Mouse (Mus musculus) gastrocnemius, postnatal 25 days (tissue): Measurements from ENCODE around the gene Adgrb2. TPM values are rescaled to one million over a fixed set of nuclear protein-coding genes. Genes with fewer than 3 reads are reported as not detected.

Source experiments
- DNase-seq: peaks from one replicate; pipeline ENCODE4 v3.0.0; 2022
- total RNA-seq, 2 experiments: library from RNA; stranded (reverse); gene quantifications; 1 replicate in 1 of 2; 2 replicates in 1 of 2; pipeline ENCODE4 v1.2.3; 2021

Adgrb2 gene
- total RNA-seq, 2 experiments from 2014 or later: 0.54 to 0.56 TPM

DNA sequence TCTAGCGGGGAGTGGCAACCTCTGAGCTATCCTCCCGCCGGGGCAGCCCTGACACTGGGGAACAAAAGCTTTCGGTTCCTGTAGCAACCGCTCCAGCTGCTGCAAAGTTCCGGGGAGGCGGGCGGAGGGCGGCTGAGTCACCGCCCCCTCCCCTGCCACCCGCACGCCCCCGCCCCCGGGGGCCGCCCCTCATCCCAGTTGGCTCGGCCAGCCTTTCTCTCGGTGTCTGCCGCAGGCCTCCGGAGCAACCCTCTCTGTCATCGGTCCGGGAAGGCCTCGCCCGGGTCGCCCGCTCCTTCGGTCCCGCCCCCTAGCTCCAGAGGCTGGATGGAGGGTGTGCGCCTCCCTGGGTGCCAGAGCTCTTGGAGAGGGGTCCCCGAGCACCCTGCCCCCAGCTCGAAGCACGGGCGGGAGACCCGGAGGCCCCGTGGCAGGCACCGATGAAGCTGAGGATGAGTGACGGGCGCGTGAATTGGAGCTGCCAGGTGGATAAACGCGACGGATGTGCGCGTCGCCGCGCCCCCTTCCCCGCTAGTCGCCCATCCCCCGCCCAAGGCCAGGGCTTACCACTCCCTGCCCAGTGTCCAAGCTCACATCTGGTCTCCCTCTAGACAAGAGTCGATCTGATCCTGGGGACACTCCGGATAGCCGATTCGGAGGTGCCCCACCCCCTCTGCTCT is 3.3 kb downstream of the Adgrb2 start:
- peak; percentile 48 for DNase-seq

DNA sequence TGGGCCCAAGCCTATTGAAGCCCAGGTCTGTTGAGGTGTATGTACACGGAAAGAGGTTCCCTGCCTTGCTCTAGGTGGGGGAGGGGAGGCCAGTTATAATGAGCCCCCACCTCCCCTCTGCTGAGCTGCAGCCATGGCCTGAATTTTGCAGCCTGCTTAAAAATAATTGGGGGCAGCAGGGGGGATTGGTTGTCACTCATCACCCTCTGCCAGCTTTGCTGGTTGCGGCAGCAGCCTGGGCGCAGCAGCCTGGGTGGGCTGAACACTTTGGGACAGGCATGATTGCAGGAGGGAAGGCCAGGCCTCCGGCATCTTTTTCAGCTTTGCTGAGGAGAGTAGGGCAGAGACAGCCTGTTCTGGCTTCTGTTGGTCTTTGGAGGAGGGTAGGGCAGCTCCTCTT is 5.3 kb downstream of the Adgrb2 start:
- no peak for DNase-seq

DNA sequence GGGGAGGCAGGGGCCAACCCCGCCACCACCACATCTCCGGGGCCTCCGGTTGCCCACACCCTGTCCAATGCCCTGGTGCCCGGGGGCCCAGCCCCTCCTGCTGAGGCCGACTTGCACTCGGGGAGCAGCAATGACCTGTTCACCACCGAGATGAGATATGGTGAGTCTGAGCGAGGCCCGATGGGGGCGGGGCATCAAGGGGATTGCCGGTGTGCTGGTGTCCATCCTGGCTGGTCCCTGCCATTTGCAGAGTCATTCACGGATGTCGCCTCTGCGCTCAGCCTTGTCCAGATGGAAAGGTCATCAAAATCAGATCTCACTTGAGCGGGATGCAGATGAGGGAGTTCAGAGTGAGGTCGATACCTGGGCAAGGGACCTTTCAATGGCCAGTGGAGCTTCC is 8.1 kb downstream of the Adgrb2 start:
- DNase-seq: no peak

DNA sequence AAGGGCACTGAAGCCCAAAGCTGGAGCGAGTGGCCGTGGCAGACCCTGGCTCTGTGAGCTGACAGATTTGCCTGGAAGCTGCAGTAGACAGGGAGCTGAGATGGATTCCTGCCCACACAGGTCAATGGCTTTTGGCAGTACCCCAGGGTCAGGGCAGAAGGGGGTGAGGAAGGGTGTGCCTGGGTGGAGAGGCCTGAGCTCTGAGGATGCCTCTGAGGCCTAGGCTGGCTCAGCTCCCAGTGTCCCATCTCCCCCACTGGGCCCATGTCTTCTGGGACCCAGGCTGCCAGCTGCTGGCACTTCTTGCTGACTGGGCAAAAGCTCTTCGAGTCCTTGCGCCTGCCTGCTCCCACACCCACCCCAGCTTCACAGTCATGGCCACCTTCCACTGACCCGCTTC is 8.5 kb downstream of the Adgrb2 start:
- no peak for DNase-seq

DNA sequence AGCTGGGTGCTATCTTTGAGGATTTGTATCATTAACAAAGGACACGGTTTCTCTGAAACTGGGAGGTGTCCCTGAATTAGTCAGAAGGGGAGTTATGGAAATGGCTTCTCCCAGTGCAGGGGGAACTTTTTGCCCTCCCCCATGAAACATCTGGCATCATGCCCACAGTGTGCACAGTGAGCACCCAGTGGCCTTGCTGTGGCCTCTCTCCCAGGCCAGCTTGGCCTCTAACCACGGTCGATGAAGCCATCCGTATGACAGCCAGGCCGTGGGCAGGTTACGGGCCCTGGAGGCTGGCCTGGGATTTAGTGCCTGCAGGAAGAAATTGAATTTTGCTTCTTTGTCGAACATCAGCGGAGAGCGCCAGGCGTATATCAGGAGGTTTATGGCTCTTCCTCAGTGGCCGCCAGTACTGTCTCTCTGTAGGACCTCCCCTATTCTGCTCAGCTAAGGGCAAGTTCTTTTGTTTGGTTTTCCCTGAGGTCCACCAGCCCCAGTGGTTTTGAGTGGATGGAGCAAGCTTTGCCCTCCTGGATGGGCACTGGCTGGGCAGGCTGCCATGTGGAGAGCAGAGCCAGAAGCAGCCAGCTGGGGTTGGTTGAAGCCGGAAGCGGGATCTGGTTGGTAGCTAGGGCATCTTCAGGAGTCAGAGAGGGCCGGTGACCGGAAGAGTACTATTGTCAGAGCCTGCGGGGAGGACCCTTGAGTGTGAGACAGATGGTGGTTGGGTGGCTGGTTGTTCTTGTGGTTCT is 9.4 kb downstream of the Adgrb2 start:
- DNase-seq: no peak

DNA sequence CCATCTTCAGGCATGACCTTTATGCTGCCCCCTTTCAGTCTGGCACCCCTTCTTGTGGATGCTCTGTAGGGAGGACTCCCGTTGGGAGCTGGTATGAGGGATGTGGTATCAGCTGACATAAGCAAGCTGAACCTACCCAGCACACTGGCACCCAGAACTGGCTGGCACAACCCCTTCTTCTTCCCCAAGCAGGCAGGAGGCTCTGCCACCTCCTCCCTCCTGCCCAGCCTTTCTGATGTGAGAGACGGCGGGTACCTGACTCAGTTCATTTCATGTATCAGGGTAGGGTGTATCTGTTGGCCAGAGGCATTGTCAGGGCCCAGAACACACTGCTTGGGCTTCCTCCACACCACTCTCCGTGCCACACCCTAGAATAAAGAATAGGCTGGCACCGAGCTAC is 10.1 kb downstream of the Adgrb2 start:
- DNase-seq: no peak

DNA sequence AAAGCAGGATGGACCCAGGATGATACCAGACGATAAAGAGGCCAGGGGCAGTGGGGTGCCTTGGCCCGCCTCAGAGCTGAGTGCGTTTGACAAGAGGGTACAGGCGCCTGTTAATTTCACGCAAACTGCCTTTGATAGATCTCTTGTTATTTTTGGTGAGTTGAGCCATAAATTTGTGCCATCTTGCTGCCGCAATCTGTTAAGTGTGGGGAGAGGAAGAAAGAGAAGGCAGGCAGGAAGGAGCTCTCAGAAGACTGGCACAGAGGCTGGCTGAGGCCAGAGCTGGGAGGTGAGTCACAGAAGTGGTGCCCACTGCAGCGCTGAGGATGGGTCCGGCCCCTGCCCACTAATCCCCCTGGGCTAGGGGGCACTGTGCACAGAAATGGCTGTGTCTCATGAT is 10.6 kb downstream of the Adgrb2 start:
- DNase-seq: no peak

DNA sequence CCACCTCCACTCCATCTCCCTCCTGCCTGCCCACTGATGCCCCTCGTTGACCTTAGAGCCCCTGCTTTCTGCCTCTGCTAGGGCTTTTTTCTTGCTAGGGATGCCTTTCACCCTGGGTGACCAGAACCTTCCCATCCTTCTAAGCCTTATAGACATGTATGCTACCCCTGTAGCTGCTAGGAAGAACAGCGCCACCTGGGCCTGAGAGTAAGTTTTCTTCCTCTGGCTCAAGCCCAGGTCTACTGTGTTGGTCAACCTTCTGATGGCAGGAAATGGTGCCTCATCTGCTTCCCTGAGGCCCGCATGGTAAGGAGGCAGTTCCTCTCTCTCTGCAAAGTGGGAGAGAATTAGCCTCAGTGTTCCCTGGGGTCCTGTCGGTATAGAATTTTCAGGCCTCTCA is 11.3 kb downstream of the Adgrb2 start:
- DNase-seq: no peak

DNA sequence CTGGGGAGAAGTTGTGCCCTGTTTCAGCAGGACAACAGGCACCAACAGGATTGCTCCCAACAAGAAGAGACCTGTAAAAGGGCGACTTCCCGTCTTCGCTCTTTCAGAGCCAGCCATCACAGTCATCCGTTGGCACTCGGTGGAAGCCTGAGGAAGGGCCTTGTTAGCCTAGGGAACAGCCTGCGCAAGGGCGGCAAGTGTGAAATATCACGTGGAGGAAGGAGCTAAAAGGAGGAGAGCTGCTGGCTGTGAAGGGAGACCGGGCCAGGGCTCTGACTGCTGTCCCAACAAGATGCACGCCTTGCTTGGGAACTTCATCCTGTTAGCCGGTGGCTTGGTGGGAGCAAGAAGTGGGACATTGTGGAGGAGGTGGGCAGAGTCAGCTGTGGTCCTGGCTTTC is 13.5 kb downstream of the Adgrb2 start:
- no peak for DNase-seq

DNA sequence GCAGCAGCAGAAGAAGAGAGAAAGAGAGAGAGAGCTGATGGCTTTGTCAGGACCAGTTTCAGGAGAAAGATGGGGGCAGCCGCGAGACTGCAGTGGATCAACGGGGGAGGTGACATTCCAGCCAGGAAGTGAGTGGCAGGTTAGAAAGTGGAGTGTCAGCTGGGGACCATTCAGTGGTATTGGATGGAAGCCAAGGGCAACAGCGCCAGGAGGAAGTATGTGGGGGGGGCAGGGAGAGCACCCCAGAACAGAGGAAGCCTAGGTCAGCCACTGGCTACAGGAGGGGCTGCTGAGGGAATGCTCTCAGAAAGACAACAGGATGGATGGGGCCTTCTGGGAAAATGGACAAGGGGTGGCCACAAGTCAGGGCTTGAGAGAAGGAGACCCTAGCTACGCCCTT is 17.0 kb downstream of the Adgrb2 start:
- DNase-seq: no peak

DNA sequence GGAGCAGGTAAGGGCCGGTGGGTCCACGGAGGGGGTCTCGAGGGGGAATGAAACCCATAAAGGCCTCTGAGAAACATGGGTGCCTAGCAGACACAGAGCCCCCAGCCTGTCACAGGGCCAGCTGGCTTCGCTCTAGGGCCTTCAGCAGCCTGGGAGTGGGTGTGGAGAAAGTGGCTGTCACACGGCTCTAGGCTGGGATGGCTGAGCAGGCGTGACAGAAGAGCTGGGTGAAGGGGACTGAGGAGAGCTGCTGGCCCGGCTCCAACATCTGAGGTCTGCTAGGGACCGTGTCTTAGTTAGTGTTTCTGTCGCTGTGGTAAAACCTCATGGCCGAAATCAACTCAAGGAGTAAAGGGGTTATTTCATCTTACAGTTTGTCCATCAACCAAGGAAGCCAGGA is 17.5 kb downstream of the Adgrb2 start:
- no peak for DNase-seq

DNA sequence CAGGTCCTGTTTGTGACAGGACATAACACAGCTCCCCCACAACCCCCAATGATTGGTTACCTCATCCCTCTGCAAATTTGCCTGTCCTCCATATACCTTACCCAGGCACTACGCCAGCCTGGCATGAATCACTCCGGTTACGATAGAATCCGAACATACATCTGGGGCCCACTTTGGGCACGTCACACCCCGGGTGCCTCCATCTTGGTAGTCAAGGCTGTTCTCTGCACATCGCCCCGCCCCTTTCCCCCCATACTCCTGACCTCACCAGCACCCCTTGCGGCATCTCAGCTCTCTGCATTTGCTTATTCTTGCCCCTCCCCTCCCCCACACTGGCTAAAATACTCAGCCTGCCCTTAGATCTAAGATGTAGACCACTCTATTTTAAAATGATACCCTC is 20.9 kb downstream of the Adgrb2 start:
- DNase-seq: no peak

DNA sequence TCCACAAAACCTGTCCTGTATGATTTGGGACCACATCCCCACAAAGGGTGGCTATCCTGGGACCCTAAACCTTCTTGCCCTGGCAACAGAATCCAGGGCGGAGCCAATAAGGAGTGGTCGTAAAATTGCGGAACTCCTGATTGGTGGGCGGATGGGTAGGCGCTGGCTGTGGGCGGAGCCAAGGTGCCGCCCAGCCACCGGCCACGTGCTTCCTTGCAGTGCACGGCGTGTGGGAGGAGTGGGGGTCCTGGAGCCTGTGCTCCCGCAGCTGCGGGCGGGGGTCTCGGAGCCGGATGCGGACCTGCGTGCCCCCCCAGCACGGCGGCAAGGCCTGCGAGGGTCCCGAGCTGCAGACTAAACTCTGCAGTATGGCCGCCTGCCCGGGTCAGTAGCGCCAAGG is 21.9 kb downstream of the Adgrb2 start:
- DNase-seq: no peak

DNA sequence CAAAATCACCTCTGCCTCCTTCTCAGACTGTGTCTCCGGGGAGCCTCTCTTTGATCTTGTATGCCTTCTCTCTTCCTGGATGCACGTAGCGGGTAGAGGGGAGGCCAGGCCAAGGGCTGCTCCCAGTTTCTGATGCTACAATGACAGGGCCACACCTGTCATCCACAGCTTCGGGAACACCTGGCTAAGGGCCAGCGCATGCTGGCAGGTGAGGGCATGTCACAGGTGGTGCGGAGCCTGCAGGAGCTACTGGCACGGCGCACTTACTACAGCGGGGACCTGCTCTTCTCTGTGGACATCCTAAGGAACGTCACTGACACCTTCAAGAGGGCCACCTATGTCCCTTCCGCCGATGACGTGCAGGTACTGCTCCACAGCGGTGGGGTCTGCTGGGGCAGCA is 24.4 kb downstream of the Adgrb2 start:
- no peak for DNase-seq

DNA sequence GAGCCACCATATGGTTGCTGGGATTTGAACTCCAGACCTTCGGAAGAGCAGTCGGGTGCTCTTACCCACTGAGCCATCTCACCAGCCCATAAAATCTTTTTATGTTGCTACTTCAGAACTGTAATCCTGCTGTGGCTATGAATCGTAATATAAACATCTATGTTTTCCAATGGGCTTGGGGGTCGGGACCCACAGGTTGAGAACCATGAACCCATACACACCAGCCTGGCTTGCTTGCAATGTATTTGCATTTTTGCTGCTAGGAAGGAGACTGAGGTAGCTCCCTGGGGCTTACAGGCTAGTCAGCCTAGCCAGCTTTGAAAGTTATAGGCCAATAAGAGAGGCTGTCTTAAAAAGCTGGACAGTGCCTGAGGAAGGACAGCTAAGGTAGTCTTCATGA is 26.1 kb downstream of the Adgrb2 start:
- no peak for DNase-seq

DNA sequence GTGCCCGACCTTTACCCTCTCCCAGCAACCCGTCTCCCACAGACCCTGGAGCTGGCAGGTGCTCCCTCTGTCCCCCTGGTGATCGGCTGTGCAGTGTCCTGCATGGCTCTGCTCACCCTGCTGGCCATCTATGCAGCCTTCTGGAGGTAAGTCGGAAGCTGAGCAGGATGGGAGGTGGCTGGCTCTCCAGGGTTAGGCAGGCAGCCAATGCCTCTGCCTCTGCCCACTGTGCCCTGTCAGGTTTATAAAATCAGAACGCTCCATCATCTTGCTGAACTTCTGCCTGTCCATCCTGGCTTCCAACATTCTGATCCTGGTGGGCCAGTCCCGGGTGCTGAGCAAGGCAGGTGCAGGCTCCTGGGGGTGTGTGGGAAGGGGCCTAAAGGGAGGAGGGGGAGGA is 27.6 kb downstream of the Adgrb2 start:
- no peak for DNase-seq

DNA sequence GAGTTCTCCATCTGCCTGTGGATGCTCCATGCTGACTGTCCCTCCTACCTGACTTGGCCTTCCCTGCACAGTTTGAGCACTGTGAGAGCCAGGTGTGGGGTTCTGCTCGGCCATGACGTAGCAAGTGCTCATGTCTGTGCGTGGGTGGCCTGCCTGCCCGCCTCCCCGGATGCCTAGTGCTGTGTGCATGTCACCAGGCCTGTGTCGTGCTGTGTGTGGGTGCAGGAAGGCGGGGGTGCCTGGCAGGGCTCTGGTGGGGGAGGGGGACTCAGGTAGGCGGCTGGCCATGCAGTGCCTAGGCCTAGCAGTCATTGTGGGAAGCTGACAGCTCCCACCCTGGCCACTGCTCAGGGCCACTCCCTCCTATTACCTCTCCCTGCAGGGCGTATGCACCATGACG is 28.4 kb downstream of the Adgrb2 start:
- no peak for DNase-seq

DNA sequence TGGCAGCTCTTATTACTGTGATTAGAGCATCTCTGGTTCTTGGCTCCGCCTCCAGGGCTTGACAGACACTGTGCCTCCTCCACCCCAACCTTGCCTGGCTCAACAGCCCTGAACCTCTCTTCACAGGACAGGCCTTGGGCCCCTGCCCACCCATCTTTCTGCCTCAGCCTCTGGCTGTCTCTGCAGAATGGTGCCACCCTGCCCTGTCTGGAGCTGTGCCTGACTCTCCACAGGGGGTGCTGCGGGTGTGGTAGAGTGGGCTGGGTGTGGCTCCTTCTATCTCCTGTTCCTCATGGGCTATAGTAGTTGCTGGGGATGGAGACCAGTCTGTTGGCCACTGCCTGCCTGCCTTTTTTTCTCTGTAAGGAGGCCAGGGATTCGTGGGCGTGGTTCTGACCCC is 31.3 kb downstream of the Adgrb2 start:
- DNase-seq: no peak

DNA sequence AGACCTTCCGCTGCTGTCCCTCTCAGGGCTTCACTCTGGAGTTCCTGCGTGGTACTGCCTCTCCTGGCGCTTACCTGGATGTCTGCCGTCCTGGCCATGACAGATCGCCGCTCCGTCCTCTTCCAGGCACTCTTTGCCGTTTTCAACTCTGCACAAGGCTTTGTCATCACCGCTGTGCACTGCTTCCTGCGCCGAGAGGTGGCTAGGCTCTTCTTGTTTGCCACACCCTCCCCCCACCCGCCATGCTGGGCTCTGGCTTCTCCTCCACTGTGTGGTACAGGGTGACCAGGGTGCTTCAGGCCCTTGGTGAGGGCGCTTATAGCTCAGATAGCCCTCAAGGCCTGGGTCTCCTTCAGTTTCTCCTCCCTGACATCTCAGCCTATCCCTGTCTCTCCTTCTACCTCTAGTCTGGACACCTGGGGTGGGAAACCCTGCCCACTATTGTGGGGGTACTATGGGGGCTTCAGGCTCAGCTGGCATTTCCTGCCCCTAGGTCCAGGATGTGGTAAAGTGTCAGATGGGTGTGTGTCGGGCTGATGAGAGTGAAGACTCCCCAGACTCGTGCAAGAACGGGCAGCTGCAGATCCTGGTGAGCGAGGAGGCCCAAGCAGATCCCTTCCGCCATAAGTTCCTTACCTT is 32.5 kb downstream of the Adgrb2 start:
- no peak for DNase-seq

DNA sequence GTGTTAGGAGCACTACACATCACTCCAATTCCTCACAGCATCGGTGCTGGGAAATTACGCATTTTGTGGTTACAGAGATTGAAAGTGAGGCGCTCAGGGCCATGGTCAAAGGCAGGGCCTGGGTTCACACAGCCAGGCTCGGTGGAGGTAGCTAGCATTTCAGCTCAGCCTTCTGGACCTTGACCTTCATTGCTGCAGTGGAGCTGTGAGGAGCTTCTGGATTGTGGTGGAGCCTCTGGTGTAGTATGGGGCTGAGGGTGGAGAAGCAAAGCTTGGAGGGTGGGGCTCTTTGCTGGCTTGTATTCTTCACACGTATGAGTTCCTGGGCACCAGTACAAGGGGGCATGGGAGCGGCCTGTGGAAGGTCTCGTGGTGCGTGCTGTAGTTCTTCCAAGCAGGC is 38.3 kb downstream of the Adgrb2 start:
- no peak for DNase-seq

DNA sequence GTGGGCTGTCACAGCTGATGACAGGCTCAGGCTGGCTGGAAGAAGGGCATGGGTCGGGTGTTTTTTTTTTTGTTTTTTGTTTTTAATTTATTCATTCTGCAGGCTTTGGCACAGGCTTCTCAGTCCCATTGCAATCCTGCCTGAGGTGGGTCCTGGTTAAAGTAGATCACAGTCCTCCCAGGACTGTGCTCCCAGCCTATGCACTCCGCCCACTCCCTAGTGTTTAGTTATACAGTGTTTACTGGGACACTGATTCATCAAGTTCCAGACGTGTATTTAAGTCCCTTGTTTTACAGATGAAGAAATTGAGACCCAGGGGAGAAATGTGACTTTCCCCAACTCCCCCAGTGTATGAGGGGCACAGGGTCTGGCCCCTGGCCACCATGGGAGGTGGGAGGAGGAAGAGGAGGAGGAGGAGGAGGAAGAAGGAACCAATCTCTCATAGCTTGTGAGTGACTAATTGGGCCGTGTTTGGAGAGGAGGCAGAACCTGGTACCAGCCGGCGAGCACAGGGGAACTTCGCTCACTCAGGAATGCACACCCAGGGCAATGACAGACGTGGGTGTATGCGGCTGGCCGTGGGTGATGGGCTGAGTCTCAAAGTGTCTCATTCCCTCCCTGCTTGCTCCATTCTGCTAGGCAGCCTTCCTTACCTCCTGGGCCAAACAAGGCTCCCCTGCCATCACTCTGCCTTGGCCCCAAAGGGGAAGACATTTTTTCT is 39.0 kb downstream of the Adgrb2 start:
- no peak for DNase-seq

DNA sequence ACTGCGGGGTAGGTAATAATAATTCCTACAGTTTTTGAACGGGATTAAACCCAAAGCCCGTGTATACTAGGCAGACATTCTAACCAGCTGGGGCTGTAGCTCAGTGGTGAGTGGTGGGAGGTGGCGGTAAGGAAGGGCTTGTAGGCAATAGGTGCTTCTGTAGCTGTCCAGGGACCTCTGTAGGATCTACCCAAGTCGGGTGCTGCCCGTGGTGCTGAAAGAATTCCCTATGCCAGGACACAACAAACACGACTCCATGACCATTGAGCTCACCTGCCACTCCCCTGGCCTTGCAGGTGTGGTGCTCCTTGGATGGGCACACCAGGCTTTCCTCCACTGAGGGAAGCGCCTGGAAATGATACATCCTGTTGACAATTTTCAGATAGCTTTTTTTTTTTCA is 40.9 kb downstream of the Adgrb2 start:
- DNase-seq: no peak

DNA sequence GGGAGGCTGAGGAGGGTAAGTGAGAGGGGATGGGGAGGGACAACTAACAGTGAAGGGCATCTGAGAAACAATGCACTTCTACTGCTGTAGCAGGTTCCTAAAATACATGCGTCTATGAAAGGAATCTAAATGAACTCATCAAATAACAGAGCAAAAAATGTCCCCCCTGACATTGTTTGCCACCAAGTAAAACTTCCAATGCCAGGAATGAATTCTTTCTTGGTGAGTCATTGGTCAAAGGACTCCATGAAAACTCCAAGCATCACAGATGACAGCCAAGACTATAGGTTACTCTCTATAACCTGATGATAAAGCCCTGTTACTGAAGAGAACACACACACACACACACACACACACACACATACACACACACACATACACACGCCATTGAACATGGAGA is 46.5 kb downstream of the Adgrb2 start:
- DNase-seq: no peak
